Mouse (Mus musculus) ES-Bruce4 (cell line): ENCODE results near the gene Cfap74. TPM values are rescaled to one million over a fixed set of nuclear protein-coding genes. Genes with fewer than 3 reads are reported as not detected.
"Not testable (repeated sequence)": the region's sequence is repeated elsewhere in the genome, so short reads cannot be mapped to it uniquely, and the experiment has no call there.

Experiments used
- H3K27ac ChIP-seq: 2 replicates; pipeline ENCODE4 v1.5.1; 2012; ENCODE audit warnings: low read length, inconsistent platforms; ENCODE audit not compliant: insufficient read depth
- H3K27me3 ChIP-seq: 2 replicates; pipeline ENCODE4 v1.6.1; 2012; ENCODE audit warnings: mild to moderate bottlenecking, low read length, inconsistent platforms; ENCODE audit not compliant: control insufficient read depth, poor library complexity, insufficient read depth, severe bottlenecking
- H3K36me3 ChIP-seq: 2 replicates; pipeline ENCODE4 v1.6.1; 2012; ENCODE audit warnings: inconsistent platforms, mild to moderate bottlenecking, low read length, moderate library complexity; ENCODE audit not compliant: control insufficient read depth, poor library complexity, insufficient read depth, severe bottlenecking
- H3K4me1 ChIP-seq: one replicate; pipeline ENCODE4 v1.8.1; 2011; ENCODE audit warnings: low read length; ENCODE audit not compliant: control insufficient read depth, insufficient read depth
- H3K4me3 ChIP-seq: 2 replicates; pipeline ENCODE4 v1.5.1; 2011; ENCODE audit warnings: low read depth, mild to moderate bottlenecking, low read length
- H3K9ac ChIP-seq: 2 replicates; pipeline ENCODE4 v1.6.1; 2012; ENCODE audit warnings: low read depth, mild to moderate bottlenecking, inconsistent platforms; ENCODE audit not compliant: poor library complexity, severe bottlenecking
- H3K9me3 ChIP-seq: replicated peaks from 2 replicates; pipeline ENCODE4 v1.6.1; 2012; ENCODE audit warnings: mild to moderate bottlenecking, low read length, inconsistent platforms; ENCODE audit not compliant: control insufficient read depth, poor library complexity, insufficient read depth, severe bottlenecking
- CTCF ChIP-seq: IDR thresholded peaks from one replicate; pipeline ENCODE4 v1.8.1; 2011; ENCODE audit warnings: low read depth, low read length
- EP300 ChIP-seq: IDR thresholded peaks from 2 replicates; pipeline ENCODE4 v1.6.1; 2011; ENCODE audit warnings: low read depth, low read length; ENCODE audit not compliant: insufficient read depth
- POLR2A ChIP-seq: IDR thresholded peaks from one replicate; pipeline ENCODE4 v1.8.1; 2011; ENCODE audit warnings: low read length; ENCODE audit not compliant: insufficient read depth
- polyA plus RNA-seq: library from polyadenylated mRNA; stranded (reverse); fragments of >200 nt; gene quantifications from 2 replicates; pipeline ENCODE4 v1.2.4, GENCODE M21; 2011; ENCODE audit warnings: low read depth; ENCODE audit not compliant: missing spikeins, insufficient read depth, insufficient read length

Cfap74 gene
- polyA plus RNA-seq, 1 experiment: 3.3 TPM

DNA sequence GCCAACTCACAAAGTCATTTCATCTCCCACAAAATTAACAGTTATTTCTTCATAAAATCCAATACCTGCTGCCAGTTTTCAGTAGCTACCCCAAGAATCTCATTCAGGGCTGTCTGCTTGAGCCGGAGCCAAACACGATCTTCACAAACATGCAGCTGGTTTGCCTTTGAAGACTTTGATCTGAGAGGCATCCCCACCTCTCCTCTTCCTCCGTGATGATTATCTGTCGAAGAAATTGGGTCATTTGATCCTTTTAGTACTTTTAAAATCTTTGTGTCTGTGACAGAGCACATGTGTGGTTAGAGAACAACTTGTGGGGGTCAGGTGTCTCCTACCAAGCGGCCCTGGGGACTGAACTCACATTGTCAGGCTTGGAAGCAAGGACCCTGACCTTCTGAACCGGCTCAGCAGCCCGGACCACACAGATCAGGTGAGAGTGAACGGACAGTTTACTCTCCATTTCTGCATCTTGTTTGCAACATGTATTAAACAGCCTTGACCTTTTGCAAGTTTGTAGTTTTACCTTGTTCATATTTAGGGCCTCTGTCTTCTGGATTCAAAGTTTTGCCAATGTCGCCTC, 5.8 kb downstream of the Cfap74 start:
- H3K9ac ChIP-seq: no peak overlapping the region
- TF ChIP-seq EP300 (no peak), CTCF (no peak), POLR2A (no peak)
- H3K36me3 ChIP-seq: no peaks in the 10 kb centered on the region
- no peak overlapping the region for H3K27ac ChIP-seq
- no peaks in the 10 kb centered on the region for H3K27me3 ChIP-seq
- H3K4me3 ChIP-seq: no peak overlapping the region
- no peaks in the 10 kb centered on the region for H3K4me1 ChIP-seq
- H3K9me3 ChIP-seq: no peaks in the 10 kb centered on the region

DNA sequence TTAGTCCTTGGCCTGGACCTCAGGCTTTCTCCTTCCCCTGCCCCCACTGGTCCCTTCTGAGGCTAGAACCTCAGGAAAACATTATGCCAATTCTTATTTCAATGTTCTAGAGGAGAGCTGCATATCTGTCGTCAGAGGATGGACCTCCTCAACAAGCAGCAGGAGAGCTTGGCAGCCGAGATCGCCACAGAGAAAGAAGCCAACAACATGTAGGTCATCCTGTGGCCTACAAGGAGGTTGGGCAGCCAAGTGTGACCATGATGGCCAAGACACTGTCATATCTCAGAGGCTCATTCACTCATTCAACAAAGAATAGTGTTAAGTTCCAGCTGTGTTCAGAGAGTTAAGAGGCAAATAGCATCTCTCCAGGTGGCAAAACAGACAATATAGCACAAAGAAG, 11.1 kb downstream of the Cfap74 start:
- Histone ChIP-seq H3K4me1 (no peaks in the 10 kb centered on the region), H3K36me3 (no peaks in the 10 kb centered on the region), H3K27ac (no peak overlapping the region), H3K9ac (no peak overlapping the region), H3K9me3 (no peaks in the 10 kb centered on the region), H3K4me3 (no peak overlapping the region), H3K27me3 (no peaks in the 10 kb centered on the region)
- TF ChIP-seq CTCF: no peak
- TF ChIP-seq EP300: no peak
- no peak for TF ChIP-seq POLR2A

DNA sequence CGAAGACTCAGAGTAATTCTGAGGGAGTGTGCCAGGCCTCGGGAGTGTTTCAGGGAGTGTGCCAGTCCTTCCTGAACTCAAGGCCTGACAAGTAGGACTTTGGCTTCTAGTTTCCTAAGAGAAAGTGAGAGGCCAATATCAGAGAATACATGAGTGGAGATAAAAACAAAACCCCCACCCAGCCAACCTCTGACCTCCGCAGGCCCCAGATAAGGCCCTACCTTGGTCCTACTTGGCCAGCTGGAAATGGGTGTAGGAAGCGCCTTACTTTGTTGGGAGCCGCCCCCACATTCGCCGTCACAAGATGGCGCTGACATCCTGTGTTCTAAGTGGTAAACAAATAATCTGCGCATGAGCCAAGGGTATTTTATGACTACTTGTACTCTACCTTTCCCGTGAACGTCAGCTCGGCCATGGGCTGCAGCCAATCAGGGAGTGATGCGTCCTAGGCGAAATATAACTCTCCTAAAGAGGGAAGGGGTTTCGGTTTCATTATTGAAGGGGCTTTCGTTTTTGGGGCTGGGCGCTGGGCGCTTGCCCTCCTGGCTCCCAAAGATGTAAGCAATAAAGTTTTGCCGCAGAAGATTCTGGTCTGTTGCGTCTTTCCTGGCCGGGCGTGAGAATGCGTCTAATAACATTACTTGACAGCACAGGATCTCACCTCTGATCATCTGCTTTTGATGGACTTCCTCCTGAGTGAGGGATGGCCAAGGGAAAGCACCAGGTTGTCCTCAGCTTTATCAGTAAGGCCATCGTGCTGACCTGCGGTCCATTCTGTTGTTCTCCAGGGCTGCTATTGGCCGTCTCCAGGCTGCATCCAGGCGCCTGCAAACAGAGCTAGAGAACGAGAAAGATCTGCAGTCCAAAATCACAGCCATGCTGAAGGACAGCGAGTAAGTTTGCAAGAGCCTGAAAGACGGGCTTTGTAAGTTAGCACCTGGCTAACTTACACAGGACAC, 12.7 kb downstream of the Cfap74 start:
- not testable (repeated sequence) for H3K4me3 ChIP-seq, H3K9ac ChIP-seq, H3K27me3 ChIP-seq, H3K36me3 ChIP-seq, H3K9me3 ChIP-seq, H3K27ac ChIP-seq, H3K4me1 ChIP-seq

GRCm38 (mm10) chr4:155423988-155424387, 15.0 kb downstream of the Cfap74 start:
- H3K27me3 ChIP-seq: no peaks in the 10 kb centered on the region
- H3K9ac ChIP-seq: no peak overlapping the region
- no peaks in the 10 kb centered on the region for H3K4me1 ChIP-seq
- no peak overlapping the region for H3K27ac ChIP-seq
- no peak overlapping the region for H3K4me3 ChIP-seq
- no peaks in the 10 kb centered on the region for H3K36me3 ChIP-seq
- H3K9me3 ChIP-seq: no peaks in the 10 kb centered on the region
- TF ChIP-seq CTCF (no peak), POLR2A (no peak), EP300 (no peak)

DNA sequence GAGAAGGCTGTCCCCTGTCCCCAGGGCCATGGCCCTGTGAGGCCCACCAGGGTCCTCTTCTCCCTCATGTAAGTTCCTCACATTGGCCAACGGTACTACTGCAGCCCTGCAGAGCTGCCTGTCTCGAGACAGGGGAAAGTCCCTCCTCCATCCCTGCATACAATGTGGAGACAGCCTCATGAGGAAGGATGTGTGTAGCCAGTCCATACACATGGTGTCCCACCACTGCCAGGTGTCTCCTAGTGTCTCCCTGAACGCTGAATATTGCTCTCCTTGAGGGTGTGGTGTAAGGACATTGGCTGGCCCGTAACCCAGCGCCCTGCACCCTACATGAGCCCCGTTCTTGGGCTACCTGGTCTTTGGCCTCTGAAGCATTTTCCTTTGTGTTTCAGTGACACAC, 17.3 kb downstream of the Cfap74 start:
- no peak overlapping the region for H3K27ac ChIP-seq
- no peak overlapping the region for H3K9ac ChIP-seq
- no peak overlapping the region for H3K4me3 ChIP-seq
- H3K27me3 ChIP-seq: no peaks in the 10 kb centered on the region
- H3K36me3 ChIP-seq: no peaks in the 10 kb centered on the region
- TF ChIP-seq EP300 (no peak), CTCF (no peak)
- no peaks in the 10 kb centered on the region for H3K4me1 ChIP-seq
- H3K9me3 ChIP-seq: no peaks in the 10 kb centered on the region

GRCm38 (mm10) chr4:155428442-155428841, 19.5 kb downstream of the Cfap74 start:
- no peak overlapping the region for H3K27ac ChIP-seq
- no peaks in the 10 kb centered on the region for H3K4me1 ChIP-seq
- H3K9ac ChIP-seq: no peak overlapping the region
- H3K27me3 ChIP-seq: no peaks in the 10 kb centered on the region
- no peak for TF ChIP-seq EP300
- TF ChIP-seq CTCF: no peak
- no peak for TF ChIP-seq POLR2A
- no peaks in the 10 kb centered on the region for H3K9me3 ChIP-seq
- H3K36me3 ChIP-seq: no peaks in the 10 kb centered on the region
- H3K4me3 ChIP-seq: no peak overlapping the region
